Mouse (Mus musculus) heart, adult 2 months (tissue): ENCODE data around the gene Ctnna2.

Experiments
- CTCF ChIP-seq: fragments of 200-600 bp; IDR thresholded peaks from 2 replicates; pipeline ENCODE4 v1.8.1; 2022; ENCODE audit warnings: antibody characterized with exemption, mild to moderate bottlenecking, moderate library complexity
- EP300 ChIP-seq: fragments of 200-500 bp; IDR thresholded peaks from 2 replicates; pipeline ENCODE4 v1.6.1; 2011; ENCODE audit warnings: low read depth, low read length, control low read depth; ENCODE audit not compliant: insufficient read depth
- POLR2A ChIP-seq: fragments of 200-500 bp; IDR thresholded peaks from 2 replicates; pipeline ENCODE4 v1.6.1; 2011; ENCODE audit warnings: mild to moderate bottlenecking, low read depth, low read length, control low read depth; ENCODE audit not compliant: insufficient read depth

DNA sequence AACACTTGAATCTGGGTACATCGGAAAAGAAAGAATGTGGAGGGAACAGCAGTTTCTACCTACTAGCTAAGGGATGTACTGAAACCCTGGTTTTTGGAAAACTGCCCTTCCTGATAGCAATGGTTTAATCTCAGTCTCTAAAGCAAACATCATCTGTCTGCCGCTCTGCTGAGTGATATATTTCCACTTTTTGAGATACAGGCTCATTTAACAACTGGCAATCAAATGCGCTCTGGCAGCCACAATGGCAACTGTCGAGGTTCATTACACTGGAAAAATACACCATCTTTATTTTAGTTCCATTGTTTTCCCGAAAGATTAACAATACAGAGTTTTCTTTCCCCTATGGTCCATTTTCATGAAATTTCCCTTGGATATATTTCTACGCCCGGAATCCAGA, 506.2 kb downstream of the Ctnna2 start:
- TF ChIP-seq CTCF (no peak), POLR2A (no peak), EP300 (no peak)
